Mouse (Mus musculus) 3T3-L1 (cell line): ENCODE data around the gene Usp29.
"Not testable (repeated sequence)": the region's sequence is repeated elsewhere in the genome, so short reads cannot be mapped to it uniquely, and the experiment has no call there.

Source experiments
- DNase-seq: peaks from one replicate; pipeline ENCODE4 v3.0.0-alpha.2; 2015; ENCODE audit warnings: low read depth, low spot score

Usp29 gene

DNA sequence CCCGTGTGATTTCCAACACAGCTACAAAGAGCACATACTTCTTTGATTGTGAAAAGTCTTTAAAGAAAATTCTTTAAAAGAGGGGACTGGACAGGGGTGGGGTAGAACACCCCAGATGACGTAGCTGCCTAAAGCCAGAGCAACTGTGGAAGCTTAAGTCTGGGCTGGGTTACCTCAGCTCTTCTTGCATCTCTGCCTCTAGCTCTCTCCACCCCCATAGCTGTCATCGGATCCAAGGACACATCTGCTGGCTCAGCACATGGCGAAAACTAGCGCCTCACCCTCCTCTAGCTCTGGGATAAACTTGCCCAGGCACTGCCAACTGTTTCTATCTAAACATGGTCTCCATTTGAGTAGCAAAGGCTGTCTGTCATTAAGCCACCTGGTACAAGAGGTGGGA lies 34.9 kb downstream of the Usp29 start:
- peak; percentile 1 for DNase-seq

GRCm38 (mm10) chr7:6770286-6770685 lies 39.9 kb downstream of the Usp29 start:
- no peak for DNase-seq

- DNase-seq, result not testable (repeated sequence)
Measured at GRCm38 (mm10) chr7:6773865-6774413, 43.6 kb downstream of the Usp29 start.

DNA sequence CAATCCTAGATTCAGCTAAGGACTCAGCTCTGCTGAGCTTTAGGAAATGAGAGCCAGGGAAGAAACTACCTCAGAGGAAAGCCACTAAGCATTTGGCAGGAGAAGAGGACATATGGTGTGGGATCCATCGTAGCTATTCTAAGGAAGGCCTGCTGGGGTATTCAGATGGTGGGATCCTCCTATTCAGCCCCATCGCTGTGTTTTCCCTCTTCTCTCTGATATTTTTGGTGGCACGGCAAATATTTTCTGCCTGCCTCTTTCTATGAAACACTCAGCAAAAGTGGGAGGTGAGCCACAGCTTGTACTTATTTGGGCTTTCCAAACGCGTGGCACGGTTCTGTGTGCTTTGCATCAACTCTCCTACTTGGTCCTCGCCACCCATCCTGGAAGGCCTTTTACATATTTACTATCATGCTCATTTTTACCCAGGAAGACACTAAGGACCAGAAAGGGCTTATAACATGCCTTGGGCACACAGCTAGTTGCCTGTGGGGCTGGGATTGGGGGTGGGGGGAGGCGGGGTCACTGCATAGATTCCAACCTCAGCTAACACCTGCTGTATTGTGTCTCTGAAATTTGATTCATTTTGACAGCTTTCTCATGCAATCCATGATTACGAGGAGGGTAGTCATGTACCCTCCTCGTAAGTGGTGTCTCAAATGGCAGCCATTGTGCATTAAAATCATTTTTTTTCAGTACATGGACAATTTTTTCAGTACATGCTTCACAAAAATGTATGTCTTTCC lies 46.1 kb downstream of the Usp29 start:
- DNase-seq, result no peak

- no peak for DNase-seq
Measured at GRCm38 (mm10) chr7:6777107-6777506, 46.7 kb downstream of the Usp29 start.

- DNase-seq, result no peak
Measured at GRCm38 (mm10) chr7:6777689-6778088, 47.3 kb downstream of the Usp29 start.

GRCm38 (mm10) chr7:6779172-6779571 lies 48.8 kb downstream of the Usp29 start:
- no peak for DNase-seq

GRCm38 (mm10) chr7:6781541-6781940 lies 51.2 kb downstream of the Usp29 start:
- no peak for DNase-seq

- no peak for DNase-seq
Measured at GRCm38 (mm10) chr7:6784340-6785073, 54.1 kb downstream of the Usp29 start.

- no peak for DNase-seq
Measured at GRCm38 (mm10) chr7:6787000-6787399, 56.6 kb downstream of the Usp29 start.

GRCm38 (mm10) chr7:6788101-6788500 lies 57.7 kb downstream of the Usp29 start:
- DNase-seq, result no peak

GRCm38 (mm10) chr7:6791286-6792065 lies 61.1 kb downstream of the Usp29 start:
- DNase-seq, result no peak

DNA sequence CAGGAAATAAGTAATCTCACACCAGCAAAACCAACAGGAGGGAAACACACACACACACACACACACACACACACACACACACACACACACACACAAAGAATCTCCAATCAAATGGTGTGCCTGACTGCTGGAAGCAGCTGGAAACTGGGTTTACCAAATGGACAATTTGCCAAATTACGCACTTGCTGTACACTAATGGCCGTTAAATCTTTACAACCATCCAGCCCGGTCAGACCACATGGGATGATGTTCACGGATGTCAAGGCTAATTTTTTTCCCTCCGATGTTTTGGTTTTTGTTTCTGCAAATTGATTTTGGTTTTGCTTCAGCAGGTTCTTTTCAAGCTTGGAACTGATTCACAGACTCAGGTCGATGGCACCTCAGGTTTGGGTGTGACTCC lies 62.9 kb downstream of the Usp29 start:
- no peak for DNase-seq

DNA sequence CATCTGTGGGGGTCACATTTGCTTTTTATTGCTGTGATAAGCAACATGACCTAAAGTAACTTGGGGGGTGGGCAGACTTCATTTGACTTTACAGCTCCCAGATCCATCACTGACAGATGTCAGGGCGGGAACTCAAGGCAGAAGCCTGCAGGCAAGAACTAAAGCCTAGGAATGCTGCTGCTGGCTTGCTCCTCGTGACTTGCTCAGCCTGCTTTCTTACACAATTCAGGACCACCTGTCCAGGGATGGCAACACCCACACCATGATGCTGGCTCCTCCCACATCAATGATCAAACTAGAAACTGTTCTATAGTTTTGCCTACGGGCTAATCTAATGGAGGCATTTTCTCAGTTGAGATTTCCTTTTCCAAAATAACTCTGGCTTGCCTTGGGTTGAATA lies 63.4 kb downstream of the Usp29 start:
- DNase-seq, result no peak

DNA sequence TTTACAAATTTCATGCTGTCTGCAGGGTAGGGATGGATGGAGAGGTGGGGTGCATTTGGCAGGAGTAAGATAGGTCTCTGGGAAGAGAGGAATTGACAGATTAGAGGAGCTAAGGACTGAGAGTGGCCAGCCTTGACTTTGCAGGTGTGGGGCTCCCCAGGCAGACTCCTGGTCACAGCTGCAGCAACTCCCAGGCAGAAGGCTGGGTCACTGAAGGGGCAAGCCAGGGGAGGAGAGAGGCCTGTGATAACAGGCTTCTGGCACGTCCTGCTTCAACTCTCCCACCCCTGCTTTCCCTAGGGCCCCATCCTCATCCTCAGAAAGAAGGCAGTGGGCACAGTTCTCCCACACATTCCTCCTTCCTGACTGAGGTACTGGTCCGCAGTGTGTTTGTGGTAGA lies 67.0 kb downstream of the Usp29 start:
- no peak for DNase-seq

- DNase-seq, result no peak
Measured at GRCm38 (mm10) chr7:6799105-6799805, 68.9 kb downstream of the Usp29 start.

- DNase-seq, result no peak
Measured at GRCm38 (mm10) chr7:6800586-6801441, 70.4 kb downstream of the Usp29 start.

DNA sequence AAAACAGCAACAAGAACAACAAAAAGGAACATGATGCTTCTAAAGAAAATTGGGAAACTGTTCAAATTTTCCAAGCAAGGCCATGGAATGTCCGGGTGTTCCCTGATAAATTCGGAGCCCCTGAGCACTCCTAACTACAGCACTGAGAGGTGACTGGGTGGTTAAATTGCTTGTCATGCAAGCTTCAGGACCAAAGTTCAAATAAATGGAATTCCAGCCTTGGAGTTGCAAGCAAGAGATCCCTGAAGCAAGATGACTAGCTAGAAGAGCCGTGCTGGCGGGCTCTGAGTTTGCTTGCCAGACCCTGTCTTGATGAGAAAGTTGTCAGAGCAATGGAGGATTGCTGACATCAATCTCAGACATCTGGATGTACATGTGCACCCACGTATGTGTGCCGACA lies 71.3 kb downstream of the Usp29 start:
- no peak for DNase-seq

- DNase-seq, result no peak
Measured at GRCm38 (mm10) chr7:6810556-6810955, 80.2 kb downstream of the Usp29 start.

- DNase-seq, result no peak
Measured at GRCm38 (mm10) chr7:6814971-6815370, 84.6 kb downstream of the Usp29 start.
